Mouse (Mus musculus) embryo, embryonic 10.5 days (tissue): ENCODE measurements around the gene Nfat5.

Experiments
- DNase-seq: peaks from one replicate; pipeline ENCODE4 v3.0.0-alpha.2; 2015; ENCODE audit warnings: low spot score

Gene Nfat5

GRCm38 (mm10) chr8:107292119-107292927 is 947 bp upstream of the Nfat5 start:
- DNase-seq, result no peak

GRCm38 (mm10) chr8:107293641-107294628 is 665 bp downstream of the Nfat5 start:
- DNase-seq, result peak; percentile 56

GRCm38 (mm10) chr8:107295450-107295849 is 2.2 kb downstream of the Nfat5 start:
- no peak for DNase-seq

DNA sequence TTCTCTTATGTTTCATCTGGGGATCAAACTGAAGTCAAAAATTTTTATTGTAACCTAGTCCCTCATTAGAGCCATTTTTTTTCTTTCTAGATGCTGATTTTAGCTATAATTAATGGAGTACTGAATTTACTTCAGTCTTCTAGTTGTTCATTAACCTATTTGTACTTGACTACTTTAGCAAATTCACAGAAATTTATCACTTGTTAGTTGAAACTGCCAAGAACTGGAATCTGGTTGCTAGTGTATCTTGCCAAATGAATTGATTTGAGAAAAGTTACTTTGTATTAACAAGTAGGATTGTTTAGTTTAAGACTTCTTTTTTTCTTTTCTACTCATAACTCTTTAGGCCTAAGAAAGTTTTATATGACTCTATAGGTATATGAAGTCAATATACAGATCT is 18.6 kb downstream of the Nfat5 start:
- no peak for DNase-seq

- peak; percentile 94 for DNase-seq
Observed at GRCm38 (mm10) chr8:107324142-107324541, 30.9 kb downstream of the Nfat5 start.

DNA sequence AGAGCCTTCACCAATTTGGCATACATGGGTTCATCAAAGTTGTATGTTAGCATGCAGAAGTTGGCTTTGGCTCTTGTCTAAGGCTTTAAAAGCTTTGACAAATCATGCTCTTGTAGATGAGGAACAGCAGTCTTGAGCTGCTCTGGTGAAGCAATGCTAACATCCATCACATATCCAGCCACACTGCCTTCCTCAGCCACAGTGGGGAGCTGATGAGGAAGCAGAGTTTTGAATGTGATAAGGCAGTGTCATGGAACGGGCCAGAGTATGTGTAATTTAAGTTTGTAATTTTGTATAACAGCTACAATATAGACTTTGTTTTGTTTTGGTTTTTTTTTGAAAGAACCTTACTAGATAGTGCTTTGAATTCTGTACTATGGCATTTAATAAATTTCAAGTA is 36.3 kb downstream of the Nfat5 start:
- peak; percentile 5 for DNase-seq

DNA sequence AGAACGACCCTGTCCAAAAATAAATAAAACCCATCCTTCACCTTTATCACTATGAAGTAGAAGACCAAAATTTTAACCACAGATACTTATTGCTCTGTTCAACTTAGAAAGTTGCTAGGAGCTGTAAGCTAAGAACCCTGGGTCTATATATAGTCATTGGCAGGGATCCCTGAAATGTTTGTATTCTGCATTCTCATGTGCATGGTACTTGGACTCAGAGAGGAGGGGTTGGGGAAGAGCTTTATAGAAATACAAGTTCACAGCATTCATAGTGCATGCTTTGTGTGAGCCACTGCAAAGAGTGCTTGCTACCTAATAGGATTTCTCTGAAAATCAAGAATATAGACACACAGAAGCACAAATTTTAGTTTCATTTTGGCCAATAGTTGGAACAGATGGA is 43.2 kb downstream of the Nfat5 start:
- DNase-seq, result no peak

GRCm38 (mm10) chr8:107370311-107370710 is 77.0 kb downstream of the Nfat5 start:
- DNase-seq, result no peak

- DNase-seq, result no peak
Observed at GRCm38 (mm10) chr8:107377346-107377745, 84.1 kb downstream of the Nfat5 start.

GRCm38 (mm10) chr8:107380734-107381133 is 87.5 kb downstream of the Nfat5 start:
- DNase-seq, result no peak

GRCm38 (mm10) chr8:107381666-107382065 is 88.4 kb downstream of the Nfat5 start:
- no peak for DNase-seq

DNA sequence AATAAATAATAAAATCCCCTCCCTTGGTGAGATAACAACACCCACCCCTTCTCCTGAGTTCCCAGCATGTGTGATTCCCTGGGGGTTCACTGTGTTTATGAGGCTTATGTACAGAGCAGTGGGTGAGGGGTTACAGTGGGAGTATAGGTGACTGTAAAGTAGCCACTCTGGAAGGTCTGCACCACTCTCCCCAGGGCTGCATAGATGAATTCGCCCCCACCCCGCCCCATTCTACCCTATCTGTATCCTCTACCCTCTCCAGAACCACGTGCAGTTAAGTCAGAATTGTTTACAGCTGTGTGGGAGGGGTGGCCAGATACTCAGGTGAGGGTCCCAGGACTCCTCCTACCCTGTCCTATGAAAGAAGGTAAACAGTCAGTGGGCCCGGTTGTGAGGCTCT is 89.6 kb downstream of the Nfat5 start:
- no peak for DNase-seq

GRCm38 (mm10) chr8:107384651-107385050 is 91.4 kb downstream of the Nfat5 start:
- DNase-seq, result no peak

DNA sequence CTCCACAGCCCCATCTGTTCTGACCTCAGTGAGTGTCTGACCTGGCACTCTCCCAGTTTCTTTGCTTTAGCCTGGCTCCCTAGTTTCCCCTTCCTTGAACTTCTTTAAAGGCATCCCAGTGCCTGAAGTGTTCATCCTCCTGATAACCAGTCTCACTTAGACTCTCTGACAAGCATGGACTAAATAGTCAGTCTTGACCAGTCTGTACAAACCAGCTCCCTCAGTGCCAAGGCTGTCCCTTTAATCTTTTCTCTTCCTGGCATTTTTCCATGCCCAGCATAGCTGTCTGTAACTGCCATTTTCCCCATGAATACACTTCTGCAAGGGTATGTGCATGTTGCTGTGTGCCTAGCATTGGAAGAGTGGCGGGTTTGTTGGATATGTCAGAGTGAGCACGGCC is 91.8 kb downstream of the Nfat5 start:
- no peak for DNase-seq

GRCm38 (mm10) chr8:107386171-107386570 is 92.9 kb downstream of the Nfat5 start:
- no peak for DNase-seq

- peak; percentile 83 for DNase-seq
Observed at GRCm38 (mm10) chr8:107386642-107387041, 93.4 kb downstream of the Nfat5 start.

DNA sequence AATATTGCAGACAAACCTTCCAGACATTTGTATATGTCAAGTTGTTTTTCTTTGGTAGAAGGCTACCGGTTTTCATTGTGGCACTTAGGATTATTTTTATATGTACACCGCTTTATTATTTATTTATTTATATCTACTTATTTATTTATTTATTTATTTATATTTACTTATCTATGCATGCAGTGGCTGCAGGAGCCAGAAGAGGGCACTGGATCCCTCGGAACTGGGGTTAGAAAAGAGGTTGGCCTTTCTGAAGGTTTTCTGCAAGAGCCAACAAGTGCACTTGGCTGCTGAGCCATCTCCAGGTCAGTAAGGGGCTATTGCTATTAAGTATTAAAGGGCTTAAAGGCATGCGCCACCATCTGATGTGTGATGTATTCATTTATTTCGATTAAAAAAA is 94.6 kb downstream of the Nfat5 start:
- DNase-seq, result peak; percentile 59

DNA sequence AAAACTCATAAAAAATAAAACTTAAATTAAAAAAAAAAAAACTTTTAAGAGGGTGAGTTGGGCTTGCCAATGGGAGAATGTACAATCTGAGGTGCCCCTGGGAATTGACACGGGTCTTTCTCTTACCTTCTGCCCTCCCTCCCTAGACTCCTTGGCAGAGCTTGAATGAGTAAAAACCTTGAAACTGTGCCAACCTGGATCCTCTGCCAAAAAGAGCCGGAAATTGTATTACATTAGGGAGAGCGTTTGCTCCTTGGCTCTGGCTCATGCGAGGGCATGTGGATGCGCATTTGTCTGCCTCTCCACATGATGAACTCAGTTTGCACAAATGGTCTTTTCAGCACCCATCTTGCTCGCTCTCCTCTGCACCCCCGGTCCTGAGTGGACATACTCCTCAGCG is 96.3 kb downstream of the Nfat5 start:
- DNase-seq, result no peak

DNA sequence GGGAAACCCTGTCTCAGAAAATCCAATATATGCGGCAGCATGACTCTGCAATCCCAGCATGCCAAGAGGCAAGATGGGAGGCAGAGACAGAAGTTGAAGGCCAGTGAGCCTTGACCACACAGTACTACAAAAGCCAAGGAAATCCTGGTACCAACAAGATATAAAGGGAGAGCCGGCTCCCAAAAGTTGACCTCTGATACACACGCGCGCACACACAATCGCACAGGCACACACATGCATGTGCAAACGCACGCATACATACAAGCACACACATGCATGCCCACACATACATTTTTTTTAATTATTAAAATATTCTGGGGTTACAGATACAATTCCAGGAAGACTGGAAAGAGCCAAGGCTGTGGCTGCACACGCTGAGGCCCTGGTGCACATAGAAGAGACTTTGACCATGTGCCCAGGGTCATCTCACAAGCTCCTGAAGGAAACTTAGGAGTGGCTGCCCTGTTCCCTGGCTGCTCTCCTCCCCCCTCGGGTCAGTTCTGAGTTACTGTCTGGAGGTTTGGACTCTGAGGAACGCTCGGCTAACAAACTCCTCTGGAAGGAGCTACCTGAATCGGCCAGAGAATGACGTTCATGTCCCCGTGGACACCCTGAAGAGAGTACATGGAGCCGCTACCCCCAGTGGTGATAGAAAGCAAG is 97.3 kb downstream of the Nfat5 start:
- no peak for DNase-seq

GRCm38 (mm10) chr8:107391136-107391516 is 97.9 kb downstream of the Nfat5 start:
- no peak for DNase-seq

DNA sequence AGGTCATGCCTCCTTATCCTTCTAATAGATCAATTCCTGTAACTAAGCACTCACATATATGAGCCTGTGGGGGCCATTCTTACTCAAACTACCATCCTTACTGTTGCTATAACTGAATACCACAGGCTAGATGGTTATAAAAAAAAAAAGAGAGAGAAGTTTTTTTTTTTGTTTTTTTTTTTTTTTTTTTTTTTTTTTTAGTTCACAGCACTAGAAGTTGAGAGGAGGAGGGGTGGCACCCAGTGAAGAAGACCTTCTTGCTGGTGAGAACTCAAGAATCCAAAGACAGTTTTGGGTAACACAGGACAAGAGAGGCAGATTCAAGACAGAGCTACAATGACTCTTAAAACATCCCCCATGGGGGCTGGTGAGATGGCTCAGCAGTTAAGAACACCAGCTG is 102.1 kb downstream of the Nfat5 start:
- DNase-seq, result no peak

GRCm38 (mm10) chr8:107396106-107396670 is 102.9 kb downstream of the Nfat5 start:
- no peak for DNase-seq
